Mouse (Mus musculus): ENCODE results near the gene Hspa1l.

GRCm38 (mm10) chr17:35020551-35020950, 48.0 kb downstream of the Hspa1l start:
- TF ChIP-seq CTCF (IDR thresholded peaks at IDR 0.05; ENCODE audit: low read depth, low read length) (no peak), POLR2A (IDR thresholded peaks at IDR 0.05; ENCODE audit: borderline replicate concordance, low read depth, low read length) (no peak)

All from bone marrow macrophage, adult 2 months (primary cell).